Mouse (Mus musculus) MEL (cell line): ENCODE measurements around the gene Aak1. TPM values are rescaled to one million over a fixed set of nuclear protein-coding genes. Genes with fewer than 3 reads are reported as not detected.

ENCODE experiments used
- DNase-seq: peaks from one replicate; pipeline ENCODE4 v3.0.0; 2011; ENCODE audit warnings: low read depth, low spot score
- H3K27ac ChIP-seq: 2 replicates; pipeline ENCODE4 v1.5.1; 2012; ENCODE audit warnings: low read depth, mild to moderate bottlenecking, control low read depth, low read length, moderate library complexity; ENCODE audit not compliant: control insufficient read depth
- H3K27me3 ChIP-seq, 2 experiments: fragments of 150-350 bp in 1 of 2; sonication (generic) in 1 of 2; 2 replicates each; pipeline ENCODE4 v1.6.1; 2012; ENCODE audit warnings: low read length in 2 of 2, mild to moderate bottlenecking in 2 of 2, improper control_type of control experiment in 1 of 2, moderate library complexity in 1 of 2; ENCODE audit not compliant: insufficient read depth in 2 of 2, control insufficient read depth in 1 of 2
- H3K36me3 ChIP-seq, 2 experiments: 2 replicates each; pipeline ENCODE4 v1.6.1; 2012 to 2014; ENCODE audit warnings: low read length in 2 of 2, improper control_type of control experiment in 1 of 2, inconsistent platforms in 1 of 2, mild to moderate bottlenecking in 1 of 2; ENCODE audit not compliant: insufficient read depth in 2 of 2, control insufficient read depth in 1 of 2
- H3K4me1 ChIP-seq, 2 experiments: fragments of 150-350 bp in 1 of 2; sonication (generic) in 1 of 2; 2 replicates each; pipeline ENCODE4 v1.6.1; 2012; ENCODE audit warnings: low read length in 2 of 2, improper control_type of control experiment in 1 of 2, mild to moderate bottlenecking in 1 of 2; ENCODE audit not compliant: insufficient read depth in 2 of 2, control insufficient read depth in 1 of 2
- H3K4me3 ChIP-seq, 2 experiments: fragments of 150-350 bp in 1 of 2; sonication (generic) in 1 of 2; 2 replicates each; pipeline ENCODE4 v1.5.1; 2012; ENCODE audit warnings: low read depth in 2 of 2, low read length in 2 of 2, mild to moderate bottlenecking in 2 of 2, moderate library complexity in 2 of 2, control low read depth in 1 of 2, improper control_type of control experiment in 1 of 2; ENCODE audit not compliant: control insufficient read depth in 1 of 2, insufficient read depth in 1 of 2
- H3K79me2 ChIP-seq: 2 replicates; pipeline ENCODE4 v1.6.1; 2012; ENCODE audit warnings: mild to moderate bottlenecking, low read length, moderate library complexity; ENCODE audit not compliant: control insufficient read depth, poor library complexity, insufficient read depth
- H3K9ac ChIP-seq: 2 replicates; pipeline ENCODE4 v1.6.1; 2012; ENCODE audit warnings: low read depth, mild to moderate bottlenecking, control low read depth, low read length, moderate library complexity; ENCODE audit not compliant: control insufficient read depth, poor library complexity, severe bottlenecking
- H3K9me3 ChIP-seq: fragments of 150-350 bp; sonication (generic); replicated peaks from 2 replicates; pipeline ENCODE4 v1.6.1; 2012; ENCODE audit warnings: mild to moderate bottlenecking, low read length, improper control_type of control experiment, moderate library complexity; ENCODE audit not compliant: insufficient read depth
- CHD1 ChIP-seq: IDR thresholded peaks from 2 replicates; pipeline ENCODE4 v1.6.1; 2012; ENCODE audit warnings: low read depth, mild to moderate bottlenecking, inconsistent platforms, low read length, improper control_type of control experiment
- CHD2 ChIP-seq: IDR thresholded peaks from 2 replicates; pipeline ENCODE4 v1.6.1; 2011; ENCODE audit warnings: low read length, improper control_type of control experiment
- CTCF ChIP-seq, 3 experiments: IDR thresholded peaks in 2 of 3; conservative IDR thresholded peaks in 1 of 3; 2 replicates each; pipeline ENCODE4 v1.5.1; 2011 to 2012; ENCODE audit warnings: low read length in 3 of 3, low read depth in 2 of 3, mild to moderate bottlenecking in 2 of 3, improper control_type of control experiment in 1 of 3, inconsistent platforms in 1 of 3, mixed read lengths in 1 of 3, moderate library complexity in 1 of 3; ENCODE audit not compliant: control insufficient read depth in 1 of 3, insufficient read depth in 1 of 3, poor library complexity in 1 of 3, severe bottlenecking in 1 of 3
- E2F4 ChIP-seq: IDR thresholded peaks from 2 replicates; pipeline ENCODE4 v1.6.1; 2011; ENCODE audit warnings: low read depth, low read length, improper control_type of control experiment, borderline replicate concordance
- ELF1 ChIP-seq: IDR thresholded peaks from 2 replicates; pipeline ENCODE4 v1.6.1; 2014; ENCODE audit warnings: low read depth, mild to moderate bottlenecking, inconsistent platforms, low read length, improper control_type of control experiment, moderate library complexity
- EP300 ChIP-seq, 2 experiments: IDR thresholded peaks; 2 replicates each; pipeline ENCODE4 v1.6.1; 2011; ENCODE audit warnings: improper control_type of control experiment in 2 of 2, low read length in 2 of 2, low read depth in 1 of 2, mild to moderate bottlenecking in 1 of 2
- ETS1 ChIP-seq: IDR thresholded peaks from 2 replicates; pipeline ENCODE4 v1.6.1; 2012; ENCODE audit warnings: low read depth, mild to moderate bottlenecking, inconsistent platforms, low read length, improper control_type of control experiment, moderate library complexity
- GABPA ChIP-seq: IDR thresholded peaks from 2 replicates; pipeline ENCODE4 v1.6.1; 2012; ENCODE audit warnings: low read depth, mild to moderate bottlenecking, inconsistent platforms, low read length, improper control_type of control experiment, moderate library complexity
- MAFK ChIP-seq: IDR thresholded peaks from 2 replicates; pipeline ENCODE4 v1.6.1; 2011; ENCODE audit warnings: low read depth, mild to moderate bottlenecking, low read length, improper control_type of control experiment, borderline replicate concordance
- MAX ChIP-seq: IDR thresholded peaks from 2 replicates; pipeline ENCODE4 v1.6.1; 2011; ENCODE audit warnings: low read length, improper control_type of control experiment
- NRF1 ChIP-seq: IDR thresholded peaks from 2 replicates; pipeline ENCODE4 v1.6.1; 2014; ENCODE audit warnings: low read depth, mild to moderate bottlenecking, inconsistent platforms, low read length, improper control_type of control experiment, moderate library complexity; ENCODE audit not compliant: poor library complexity, insufficient read depth, severe bottlenecking
- POLR2A ChIP-seq, 2 experiments: IDR thresholded peaks; 2 replicates each; pipeline ENCODE4 v1.6.1; 2011 to 2012; ENCODE audit warnings: low read length in 2 of 2, mild to moderate bottlenecking in 2 of 2, control low read depth in 1 of 2, improper control_type of control experiment in 1 of 2, low read depth in 1 of 2, moderate library complexity in 1 of 2; ENCODE audit not compliant: control insufficient read depth in 1 of 2, insufficient read depth in 1 of 2, poor library complexity in 1 of 2
- POLR2AphosphoS5 ChIP-seq: IDR thresholded peaks from 2 replicates; pipeline ENCODE4 v1.6.1; 2012; ENCODE audit warnings: low read depth, borderline replicate concordance, mild to moderate bottlenecking, inconsistent platforms, low read length, moderate library complexity, mixed read lengths
- SMC3 ChIP-seq: IDR thresholded peaks from 2 replicates; pipeline ENCODE4 v1.6.1; 2011; ENCODE audit warnings: low read depth, low read length, improper control_type of control experiment
- TAL1 ChIP-seq: IDR thresholded peaks from 2 replicates; pipeline ENCODE4 v1.6.1; 2012; ENCODE audit warnings: mild to moderate bottlenecking, inconsistent platforms, low read length, moderate library complexity, mixed read lengths
- USF2 ChIP-seq, 2 experiments: IDR thresholded peaks; 2 replicates each; pipeline ENCODE4 v1.6.1; 2011 to 2012; ENCODE audit warnings: improper control_type of control experiment in 2 of 2, low read length in 2 of 2, borderline replicate concordance in 1 of 2, inconsistent platforms in 1 of 2, low read depth in 1 of 2, mild to moderate bottlenecking in 1 of 2; ENCODE audit not compliant: insufficient read depth in 1 of 2
- ZNF384 ChIP-seq: IDR thresholded peaks from 2 replicates; pipeline ENCODE4 v1.6.1; 2012; ENCODE audit warnings: low read depth, mild to moderate bottlenecking, inconsistent platforms, low read length, improper control_type of control experiment
- polyA plus RNA-seq, 2 experiments: library from polyadenylated mRNA; stranded (reverse) in 1 of 2; unstranded in 1 of 2; fragments of >175 nt in 1 of 2; fragments of >200 nt in 1 of 2; gene quantifications; 2 replicates each; pipeline versions ENCODE4 v1.2.1 to v1.2.4; 2012; ENCODE audit warnings: low replicate concordance in 2 of 2, low read depth in 1 of 2; ENCODE audit not compliant: insufficient read length in 2 of 2, insufficient read depth in 1 of 2, missing spikeins in 1 of 2
- total RNA-seq: library from RNA; depleted of rRNA; stranded (reverse); fragments of 300-350 nt; gene quantifications from 2 replicates; pipeline ENCODE4 v1.2.3, GENCODE M21; 2012

Aak1 gene
- total and polyA plus RNA-seq, 3 experiments: 6.4 to 353 (median 25.4) TPM

DNA sequence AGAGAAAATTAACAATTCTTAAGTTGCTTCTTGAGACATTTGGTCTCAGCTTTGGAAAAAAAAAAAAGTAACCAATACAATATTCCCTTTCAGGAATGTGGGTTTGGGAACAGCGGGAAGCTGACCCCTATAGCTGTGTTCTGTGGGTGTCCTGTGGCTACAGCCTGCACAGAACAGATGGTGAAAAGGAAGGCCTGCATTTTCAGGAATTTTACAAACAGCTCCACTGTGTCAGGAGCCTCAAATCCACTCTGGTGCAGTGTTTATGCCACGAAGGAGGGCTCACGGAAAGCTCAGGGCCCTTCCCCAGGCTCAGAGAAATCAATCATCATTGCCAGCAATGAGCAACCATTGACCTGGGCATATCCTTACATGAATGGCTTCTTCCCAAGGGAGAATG, 34.4 kb upstream of the Aak1 start:
- no peak overlapping the region for H3K27ac ChIP-seq
- no peaks in the 10 kb centered on the region for H3K27me3 ChIP-seq
- H3K4me1 ChIP-seq: peaks cover 9 to 15% of the 10 kb centered on the region in 2 experiments; a peak in 3 of 4 replicates
- H3K9ac ChIP-seq: no peak overlapping the region
- no peak for DNase-seq
- no peaks in the 10 kb centered on the region for H3K9me3 ChIP-seq
- no peak overlapping the region for H3K4me3 ChIP-seq
- TF ChIP-seq POLR2AphosphoS5 (no peak), CHD2 (no peak), CTCF (IDR thresholded peaks at IDR 0.05 in 2 of 3, conservative IDR thresholded peaks at IDR 0.05 in 1 of 3; ENCODE audit: control insufficient read depth in 1 of 3, insufficient read depth in 1 of 3, low read depth in 2 of 3, low read length in 3 of 3, poor library complexity in 1 of 3, severe bottlenecking in 1 of 3) (no peak), ZNF384 (no peak), NRF1 (no peak), ETS1 (no peak), GABPA (no peak), POLR2A (IDR thresholded peaks at IDR 0.05; ENCODE audit: control insufficient read depth in 1 of 2, insufficient read depth in 1 of 2, low read depth in 1 of 2, low read length in 2 of 2, poor library complexity in 1 of 2) (no peak), MAFK (no peak), ELF1 (no peak)
- no peaks in the 10 kb centered on the region; a peak in 2 of 4 replicates for H3K36me3 ChIP-seq
- H3K79me2 ChIP-seq: no peaks in the 10 kb centered on the region

GRCm38 (mm10) chr6:86815436-86815835, 33.9 kb upstream of the Aak1 start:
- no peak for DNase-seq
- H3K9me3 ChIP-seq: no peaks in the 10 kb centered on the region
- no peaks in the 10 kb centered on the region for H3K79me2 ChIP-seq
- H3K9ac ChIP-seq: no peak overlapping the region
- no peak for TF ChIP-seq NRF1
- no peak for TF ChIP-seq CHD1
- no peak for TF ChIP-seq SMC3
- no peak for TF ChIP-seq E2F4
- no peak for TF ChIP-seq MAX
- no peak for TF ChIP-seq EP300 (IDR thresholded peaks at IDR 0.05; ENCODE audit: low read depth in 1 of 2, low read length in 2 of 2)
- no peak for TF ChIP-seq USF2 (IDR thresholded peaks at IDR 0.05; ENCODE audit: borderline replicate concordance in 1 of 2, insufficient read depth in 1 of 2, low read depth in 1 of 2, low read length in 2 of 2)
- no peak for TF ChIP-seq TAL1
- no peaks in the 10 kb centered on the region for H3K27me3 ChIP-seq
- H3K4me3 ChIP-seq: no peak overlapping the region
- no peaks in the 10 kb centered on the region; a peak in 2 of 4 replicates for H3K36me3 ChIP-seq
- H3K4me1 ChIP-seq: peaks cover 9 to 15% of the 10 kb centered on the region in 2 experiments; a peak in 3 of 4 replicates
- no peak overlapping the region for H3K27ac ChIP-seq
